Mouse (Mus musculus) CH12.LX (cell line): Measurements from ENCODE around the gene Plscr5. TPM values are rescaled to one million over a fixed set of nuclear protein-coding genes. Genes with fewer than 3 reads are reported as not detected.

Experiments
- DNase-seq: peaks from one replicate; pipeline ENCODE4 v3.0.0-alpha.2; 2013; ENCODE audit errors: extremely low read depth
- H3K27ac ChIP-seq: 2 replicates; pipeline ENCODE4 v1.5.1; 2012; ENCODE audit warnings: low read depth, mild to moderate bottlenecking, control low read depth, moderate library complexity; ENCODE audit not compliant: insufficient read depth
- H3K27me3 ChIP-seq: replicated peaks from 2 replicates; pipeline ENCODE3; 2012; ENCODE audit warnings: inconsistent platforms
- H3K36me3 ChIP-seq, 2 experiments: replicated peaks in 1 of 2; 2 replicates each; pipeline versions ENCODE3 to v1.6.1; 2012; ENCODE audit warnings: inconsistent platforms in 1 of 2, low read length in 1 of 2, mild to moderate bottlenecking in 1 of 2, mixed read lengths in 1 of 2, moderate library complexity in 1 of 2; ENCODE audit not compliant: control insufficient read depth in 1 of 2, insufficient read depth in 1 of 2
- H3K4me1 ChIP-seq, 2 experiments: 2 replicates each; pipeline ENCODE4 v1.6.1; 2012; ENCODE audit warnings: inconsistent platforms in 1 of 2, moderate library complexity in 1 of 2; ENCODE audit not compliant: insufficient read depth in 2 of 2, control insufficient read depth in 1 of 2
- H3K4me2 ChIP-seq: 2 replicates; pipeline ENCODE4 v1.6.1; 2012; ENCODE audit warnings: low read depth, mild to moderate bottlenecking, control low read depth; ENCODE audit not compliant: poor library complexity, insufficient read depth, severe bottlenecking
- H3K4me3 ChIP-seq, 3 experiments: fragments of 150-350 bp in 1 of 3; sonication (generic) in 1 of 3; replicated peaks in 1 of 3; 2 replicates each; pipeline versions ENCODE3 to v1.5.1; 2011 to 2012; ENCODE audit warnings: low read depth in 2 of 3, low read length in 2 of 3, mild to moderate bottlenecking in 2 of 3, moderate library complexity in 2 of 3, control low read depth in 1 of 3, improper control_type of control experiment in 1 of 3, inconsistent platforms in 1 of 3, mixed read lengths in 1 of 3; ENCODE audit not compliant: poor library complexity in 1 of 3
- H3K79me2 ChIP-seq: replicated peaks from 2 replicates; pipeline ENCODE4 v1.6.1; 2012; ENCODE audit warnings: mild to moderate bottlenecking, moderate library complexity; ENCODE audit not compliant: control insufficient read depth, poor library complexity, insufficient read depth, severe bottlenecking; ENCODE audit errors: extremely low read depth
- H3K9ac ChIP-seq: 2 replicates; pipeline ENCODE4 v1.6.1; 2012; ENCODE audit warnings: low read depth, mild to moderate bottlenecking, control low read depth, moderate library complexity; ENCODE audit not compliant: insufficient read depth
- H3K9me3 ChIP-seq: replicated peaks from 2 replicates; pipeline ENCODE3; 2012; ENCODE audit warnings: low read length, inconsistent platforms, mixed read lengths
- BHLHE40 ChIP-seq: IDR thresholded peaks from 2 replicates; pipeline ENCODE4 v1.6.1; 2011; ENCODE audit warnings: mild to moderate bottlenecking, low read depth, low read length, improper control_type of control experiment
- CHD2 ChIP-seq: IDR thresholded peaks from 2 replicates; pipeline ENCODE4 v1.6.1; 2011; ENCODE audit warnings: low read length, improper control_type of control experiment
- CTCF ChIP-seq, 2 experiments: IDR thresholded peaks in 1 of 2; conservative IDR thresholded peaks in 1 of 2; 2 replicates each; pipeline ENCODE4 v1.5.1; 2011 to 2012; ENCODE audit warnings: low read depth in 2 of 2, low read length in 2 of 2, improper control_type of control experiment in 1 of 2, inconsistent platforms in 1 of 2, mild to moderate bottlenecking in 1 of 2, moderate library complexity in 1 of 2
- ELF1 ChIP-seq: IDR thresholded peaks from 2 replicates; pipeline ENCODE4 v1.6.1; 2014; ENCODE audit warnings: low read depth, mild to moderate bottlenecking, inconsistent platforms, low read length, improper control_type of control experiment
- EP300 ChIP-seq: IDR thresholded peaks from 2 replicates; pipeline ENCODE4 v1.6.1; 2011; ENCODE audit warnings: low read length, improper control_type of control experiment
- GABPA ChIP-seq: IDR thresholded peaks from 2 replicates; pipeline ENCODE4 v1.6.1; 2012; ENCODE audit warnings: low read depth, low read length, improper control_type of control experiment, inconsistent platforms; ENCODE audit not compliant: insufficient replicate concordance
- IRF4 ChIP-seq: IDR thresholded peaks from 2 replicates; pipeline ENCODE4 v1.6.1; 2014; ENCODE audit warnings: low read depth, mild to moderate bottlenecking, inconsistent platforms, low read length, improper control_type of control experiment
- JUN ChIP-seq: IDR thresholded peaks from 2 replicates; pipeline ENCODE4 v1.6.1; 2011; ENCODE audit warnings: low read depth, mild to moderate bottlenecking, low read length, improper control_type of control experiment, moderate library complexity; ENCODE audit not compliant: insufficient read depth
- JUND ChIP-seq: conservative IDR thresholded peaks from 2 replicates; pipeline ENCODE4 v1.6.1; 2011; ENCODE audit warnings: low read depth, low read length, improper control_type of control experiment
- KAT2A ChIP-seq: IDR thresholded peaks from 2 replicates; pipeline ENCODE4 v1.6.1; 2012; ENCODE audit warnings: low read length, improper control_type of control experiment, inconsistent platforms; ENCODE audit not compliant: insufficient replicate concordance
- MAFK ChIP-seq: IDR thresholded peaks from 2 replicates; pipeline ENCODE4 v1.6.1; 2011; ENCODE audit warnings: low read length, improper control_type of control experiment; ENCODE audit not compliant: insufficient replicate concordance
- MAX ChIP-seq: IDR thresholded peaks from 2 replicates; pipeline ENCODE4 v1.6.1; 2011; ENCODE audit warnings: low read length, improper control_type of control experiment
- MEF2A ChIP-seq: IDR thresholded peaks from 2 replicates; pipeline ENCODE4 v1.6.1; 2014; ENCODE audit warnings: low read depth, mild to moderate bottlenecking, inconsistent platforms, low read length, improper control_type of control experiment, borderline replicate concordance
- MYC ChIP-seq: IDR thresholded peaks from 2 replicates; pipeline ENCODE4 v1.6.1; 2011; ENCODE audit warnings: low read depth, mild to moderate bottlenecking, improper control_type of control experiment, low read length
- NELFE ChIP-seq: IDR thresholded peaks from 2 replicates; pipeline ENCODE4 v1.6.1; 2011; ENCODE audit warnings: low read depth, low read length, improper control_type of control experiment
- PAX5 ChIP-seq: IDR thresholded peaks from 2 replicates; pipeline ENCODE4 v1.6.1; 2012; ENCODE audit warnings: low read length, inconsistent platforms, mixed read lengths
- RAD21 ChIP-seq: IDR thresholded peaks from 2 replicates; pipeline ENCODE4 v1.6.1; 2011; ENCODE audit warnings: low read depth, mild to moderate bottlenecking, low read length, improper control_type of control experiment, moderate library complexity
- RCOR1 ChIP-seq: conservative IDR thresholded peaks from 2 replicates; pipeline ENCODE4 v1.6.1; 2012; ENCODE audit warnings: low read depth, mild to moderate bottlenecking, inconsistent platforms, low read length, improper control_type of control experiment
- SMC3 ChIP-seq: IDR thresholded peaks from 2 replicates; pipeline ENCODE4 v1.6.1; 2011; ENCODE audit warnings: low read depth, low read length, improper control_type of control experiment
- TBP ChIP-seq: conservative IDR thresholded peaks from 2 replicates; pipeline ENCODE4 v1.6.1; 2011; ENCODE audit warnings: low read depth, low read length, improper control_type of control experiment
- UBTF ChIP-seq: IDR thresholded peaks from 2 replicates; pipeline ENCODE4 v1.6.1; 2012; ENCODE audit warnings: low read depth, mild to moderate bottlenecking, inconsistent platforms, low read length, improper control_type of control experiment, moderate library complexity
- USF2 ChIP-seq: conservative IDR thresholded peaks from 2 replicates; pipeline ENCODE4 v1.6.1; 2011; ENCODE audit warnings: low read depth, low read length, improper control_type of control experiment
- ZC3H11A ChIP-seq: IDR thresholded peaks from 2 replicates; pipeline ENCODE4 v1.6.1; 2012; ENCODE audit warnings: low read depth, mild to moderate bottlenecking, inconsistent platforms, low read length, improper control_type of control experiment
- ZKSCAN1 ChIP-seq: IDR thresholded peaks from 2 replicates; pipeline ENCODE4 v1.6.1; 2012; ENCODE audit warnings: low read depth, inconsistent platforms, low read length, improper control_type of control experiment, borderline replicate concordance
- dilution Hi-C: fragments of 300-500 bp; cut with MboI; formaldehyde crosslinking; loops from 2 replicates; pipeline ENCODE4 v1.14.3; 2020; ENCODE audit warnings: low sequenced_read_pairs; ENCODE audit not compliant: extremely low pct_unique_long_range_greater_than_20kb, extremely low pct_ligation_motif_present
- in situ Hi-C: fragments of 300-500 bp; cut with MboI; formaldehyde crosslinking; loops from 3 replicates; pipeline ENCODE4 v1.14.3; 2019; ENCODE audit warnings: low sequenced_read_pairs, low pct_ligation_motif_present, low pct_unique_long_range_greater_than_20kb, mixed read lengths
- polyA plus RNA-seq: library from polyadenylated mRNA; unstranded; fragments of >175 nt; gene quantifications from 2 replicates; pipeline ENCODE4 v1.2.1, GENCODE M21; 2012; ENCODE audit warnings: low read depth; ENCODE audit not compliant: insufficient read length
- total RNA-seq, 2 experiments: library from RNA; depleted of rRNA; stranded (reverse); fragments of 300-350 nt in 1 of 2; fragments of >200 nt in 1 of 2; gene quantifications; 2 replicates each; pipeline ENCODE4 v1.2.3; 2012 to 2014

Gene Plscr5
- total and polyA plus RNA-seq, 3 experiments, result not detected

DNA sequence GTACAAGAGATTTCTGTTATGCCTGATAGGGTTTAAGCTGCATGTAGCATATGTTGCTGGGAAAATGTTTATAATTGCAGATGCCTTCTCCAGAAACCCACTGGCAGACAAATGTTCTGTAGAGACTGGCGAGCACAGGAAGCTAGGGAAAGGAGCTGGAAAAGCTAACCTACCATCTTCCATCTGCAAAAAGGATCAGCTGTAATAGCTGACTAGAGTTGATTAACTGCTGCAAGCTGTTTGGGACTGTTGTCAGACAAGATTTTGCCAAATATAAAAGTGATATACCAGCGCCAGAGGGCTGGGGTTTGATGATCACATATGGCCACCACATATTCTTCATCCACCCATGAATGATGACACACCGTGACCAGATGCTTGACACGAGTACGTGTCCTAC is 6.8 kb downstream of the Plscr5 start:
- in situ Hi-C loops, result no loop called here
- Histone ChIP-seq H3K4me1 (peaks cover 0 to 5% of the 10 kb centered on the region in 2 experiments; a peak in 1 of 4 replicates), H3K9ac (no peak overlapping the region), H3K27me3 (no peaks in the 10 kb centered on the region), H3K9me3 (no peaks in the 10 kb centered on the region), H3K36me3 (no peaks in the 10 kb centered on the region), H3K4me3 (no peak overlapping the region), H3K79me2 (no peaks in the 10 kb centered on the region)
- DNase-seq, result no peak
- TF ChIP-seq SMC3 (no peak), KAT2A (no peak), ZC3H11A (no peak), UBTF (no peak), TBP (no peak), NELFE (no peak), BHLHE40 (no peak), CTCF (conservative IDR thresholded peaks at IDR 0.05 in 1 of 2, IDR thresholded peaks at IDR 0.05 in 1 of 2; ENCODE audit: low read depth in 2 of 2, low read length in 2 of 2) (no peak), JUND (no peak)
- TF ChIP-seq, all 38 proteins: peak for 0
- Histone ChIP-seq H3K4me2 (no peak overlapping the region), H3K27ac (no peak overlapping the region)
- dilution Hi-C loops, result no loop called here

DNA sequence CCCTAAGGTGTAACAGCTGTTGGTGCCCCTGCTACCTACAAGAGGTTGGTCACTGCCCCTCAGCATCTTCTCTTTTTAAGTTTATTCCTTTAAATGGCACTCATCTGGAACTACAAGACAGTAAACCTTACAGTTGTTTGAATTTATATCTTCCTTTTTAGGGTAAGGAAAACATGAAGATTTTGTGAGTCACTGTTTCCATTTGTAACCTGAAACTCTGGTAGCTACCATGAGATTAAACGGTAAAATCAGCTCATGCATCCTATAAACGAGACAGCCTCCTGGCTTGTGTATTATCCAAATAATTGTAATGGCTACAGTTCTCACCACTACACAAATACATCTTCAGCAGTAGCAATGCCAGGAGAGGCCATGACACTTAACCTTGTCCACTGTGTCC is 11.7 kb downstream of the Plscr5 start:
- dilution Hi-C loops, result no loop called here
- in situ Hi-C loops, result loop anchor here (25.0 kb wide), 1 partner anchor 408 kb away; no protein-coding TSS in a partner anchor

DNA sequence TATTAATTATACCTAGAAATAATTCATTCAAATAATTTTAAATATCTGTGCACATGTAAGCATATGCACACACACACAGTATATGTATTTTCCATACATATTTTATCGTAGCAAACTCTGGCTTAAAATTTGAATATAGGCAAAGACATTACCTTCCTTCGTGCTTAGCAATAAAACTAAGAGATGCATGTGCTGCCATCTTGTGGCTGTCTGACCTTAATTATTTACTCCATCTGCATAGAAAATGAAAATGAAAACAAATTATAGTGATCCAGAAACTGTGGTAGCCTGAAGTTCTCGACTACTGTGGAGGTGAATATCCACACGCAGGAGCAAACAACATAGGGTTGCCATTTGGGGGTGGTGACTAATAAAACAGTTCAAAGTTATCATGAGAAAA is 14.6 kb downstream of the Plscr5 start:
- in situ Hi-C loops (loop anchor here (25.0 kb wide), 1 partner anchor 405 kb away; no protein-coding TSS in a partner anchor), dilution Hi-C loops (no loop called here)
- no peaks in the 10 kb centered on the region for H3K27me3 ChIP-seq
- peaks cover 0 to 16% of the 10 kb centered on the region in 2 experiments; a peak in 1 of 4 replicates for H3K4me1 ChIP-seq
- H3K4me2 ChIP-seq, result peak overlapping the region; percentile 97; the same call in 1 of the 2 replicates
- H3K79me2 ChIP-seq, result no peaks in the 10 kb centered on the region
- H3K4me3 ChIP-seq, result peak overlapping the region; percentile 32 to 58 (median 53)
- no peaks in the 10 kb centered on the region for H3K9me3 ChIP-seq
- peak overlapping the region; percentile 78; the same call in 1 of the 2 replicates for H3K9ac ChIP-seq
- no peaks in the 10 kb centered on the region for H3K36me3 ChIP-seq
- peak; percentile 70 for DNase-seq
- H3K27ac ChIP-seq, result no peak overlapping the region
- TF ChIP-seq RCOR1, result no peak
- TF ChIP-seq ZC3H11A, result no peak
- TF ChIP-seq USF2, result no peak
- peak in 1 of 2 experiments; percentile 70; a peak in 2 of 4 replicates for TF ChIP-seq CTCF (conservative IDR thresholded peaks at IDR 0.05 in 1 of 2, IDR thresholded peaks at IDR 0.05 in 1 of 2; ENCODE audit: low read depth in 2 of 2, low read length in 2 of 2)
- no peak for TF ChIP-seq GABPA
- no peak for TF ChIP-seq CHD2
- TF ChIP-seq ELF1, result no peak
- peak; percentile 64 for TF ChIP-seq SMC3
- no peak for TF ChIP-seq JUN
- TF ChIP-seq ZKSCAN1, result no peak
- TF ChIP-seq MAX, result no peak
- TF ChIP-seq MYC, result 0 out of 2 replicates have a peak, but pooled peaks have one; percentile 38
- TF ChIP-seq MAFK, result no peak
- no peak for TF ChIP-seq PAX5
- peak; percentile 67 for TF ChIP-seq RAD21
- 0 out of 2 replicates have a peak, but pooled peaks have one; percentile 12 for TF ChIP-seq IRF4

More for the DNA sequence above, 11.7 kb downstream of the Plscr5 start:
- H3K36me3 ChIP-seq, result no peaks in the 10 kb centered on the region
- no peak overlapping the region for H3K4me3 ChIP-seq
- H3K4me2 ChIP-seq, result no peak overlapping the region
- no peak overlapping the region for H3K27ac ChIP-seq
- peaks cover 0 to 16% of the 10 kb centered on the region in 2 experiments; a peak in 1 of 4 replicates for H3K4me1 ChIP-seq
- no peaks in the 10 kb centered on the region for H3K9me3 ChIP-seq
- no peaks in the 10 kb centered on the region for H3K79me2 ChIP-seq
- H3K27me3 ChIP-seq, result no peaks in the 10 kb centered on the region
- TF ChIP-seq MEF2A (no peak), JUN (peak; percentile 53), EP300 (peak; percentile 69), JUND (peak; percentile 88)
- no peak overlapping the region for H3K9ac ChIP-seq
- peak; percentile 12 for DNase-seq
